Mouse (Mus musculus) G1E (cell line): ENCODE results near the gene Cblb.

Experiments
- CTCF ChIP-seq: IDR thresholded peaks from 2 replicates; pipeline ENCODE4 v1.5.1; 2012; ENCODE audit warnings: low read depth, low read length, inconsistent platforms, mixed read lengths
- GATA1 ChIP-seq: IDR thresholded peaks from 2 replicates; pipeline ENCODE4 v1.6.1; 2012; ENCODE audit warnings: borderline replicate concordance, low read length, inconsistent platforms, mixed read lengths
- TAL1 ChIP-seq: conservative IDR thresholded peaks from 2 replicates; pipeline ENCODE4 v1.6.1; 2012; ENCODE audit warnings: low read depth, low read length, inconsistent platforms, mixed read lengths

- TF ChIP-seq CTCF (no peak), GATA1 (no peak), TAL1 (no peak)
These were observed 219.9 kb downstream of the Cblb start for GRCm38 (mm10) chr16:52250935-52251334.
